Mouse (Mus musculus): ENCODE measurements at regions not wholly inside any gene's neighbourhood (a gene's known extent, or its start where the extent isn't known, plus 50 kb on each side); places are given as distances from the start of the nearest gene placed in this dataset.

DNA sequence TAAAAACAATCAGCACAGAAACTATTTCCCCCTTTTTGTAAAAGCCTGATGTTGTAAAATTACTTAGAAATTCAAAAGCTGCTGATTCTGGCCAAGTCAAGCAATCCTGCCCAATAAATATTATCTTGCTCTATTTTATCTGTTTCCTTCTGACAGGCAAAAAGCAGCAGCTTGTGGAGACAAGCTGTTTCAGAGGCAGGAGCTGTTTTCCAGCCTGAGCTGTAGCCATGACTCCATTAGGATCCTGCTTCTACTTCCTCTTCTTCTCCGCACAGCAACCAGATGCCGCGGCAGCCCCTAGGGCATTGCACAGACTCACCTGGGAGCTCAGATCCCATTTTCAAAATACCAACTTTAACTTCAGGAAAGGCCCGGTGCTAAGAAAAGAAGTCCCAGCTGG is 774.8 kb downstream of the Ryr2 start:
- 86% methylated on average over 4 of the region's 4 CpGs for WGBS
- H3K9ac ChIP-seq (replicated peaks; ENCODE audit: low read depth, low read length), result no peak overlapping the region
- H3K36me3 ChIP-seq (ENCODE audit: control insufficient read depth, insufficient read depth, low read length), result no peaks in the 10 kb centered on the region
- H3K4me3 ChIP-seq (ENCODE audit: low read depth, low read length), result no peak overlapping the region
- ATAC-seq (ENCODE audit: low read depth), result no peak
- no peak overlapping the region for H3K27ac ChIP-seq (ENCODE audit: low read depth, low read length)
- H3K27me3 ChIP-seq (ENCODE audit: control insufficient read depth, insufficient read depth, low read length), result no peaks in the 10 kb centered on the region
- no peak overlapping the region for H3K4me2 ChIP-seq (ENCODE audit: low read depth, low read length)
- H3K4me1 ChIP-seq (ENCODE audit: control insufficient read depth, insufficient read depth, low read length), result no peaks in the 10 kb centered on the region
- H3K9me3 ChIP-seq (ENCODE audit: control insufficient read depth, low read length), result no peaks in the 10 kb centered on the region

GRCm38 (mm10) chr13:11308716-11309115 is 798.0 kb downstream of the Ryr2 start:
- Histone ChIP-seq H3K27me3 (ENCODE audit: control insufficient read depth, insufficient read depth, low read length) (no peaks in the 10 kb centered on the region), H3K9ac (replicated peaks; ENCODE audit: low read depth, low read length) (no peak overlapping the region), H3K4me3 (ENCODE audit: low read depth, low read length) (no peak overlapping the region), H3K27ac (ENCODE audit: low read depth, low read length) (no peak overlapping the region), H3K4me2 (ENCODE audit: low read depth, low read length) (no peak overlapping the region), H3K9me3 (ENCODE audit: control insufficient read depth, low read length) (no peaks in the 10 kb centered on the region), H3K36me3 (ENCODE audit: control insufficient read depth, insufficient read depth, low read length) (no peaks in the 10 kb centered on the region), H3K4me1 (ENCODE audit: control insufficient read depth, insufficient read depth, low read length) (no peaks in the 10 kb centered on the region)
- ATAC-seq (ENCODE audit: low read depth), result no peak
- 65% methylated on average over 2 of the region's 2 CpGs for WGBS

- Histone ChIP-seq H3K4me3 (ENCODE audit: low read depth, low read length) (no peak overlapping the region), H3K27me3 (ENCODE audit: control insufficient read depth, insufficient read depth, low read length) (no peaks in the 10 kb centered on the region), H3K27ac (ENCODE audit: low read depth, low read length) (no peak overlapping the region), H3K9me3 (ENCODE audit: control insufficient read depth, low read length) (no peaks in the 10 kb centered on the region), H3K36me3 (ENCODE audit: control insufficient read depth, insufficient read depth, low read length) (no peaks in the 10 kb centered on the region), H3K9ac (replicated peaks; ENCODE audit: low read depth, low read length) (no peak overlapping the region), H3K4me2 (ENCODE audit: low read depth, low read length) (no peak overlapping the region), H3K4me1 (ENCODE audit: control insufficient read depth, insufficient read depth, low read length) (no peaks in the 10 kb centered on the region)
- WGBS, result 82% methylated on average over 2 of the region's 2 CpGs
- ATAC-seq (ENCODE audit: low read depth), result no peak
These were observed 811.3 kb downstream of the Ryr2 start for GRCm38 (mm10) chr13:11295493-11295892.

GRCm38 (mm10) chr13:11294689-11295088 is 812.1 kb downstream of the Ryr2 start:
- Histone ChIP-seq H3K36me3 (ENCODE audit: control insufficient read depth, insufficient read depth, low read length) (no peaks in the 10 kb centered on the region), H3K4me1 (ENCODE audit: control insufficient read depth, insufficient read depth, low read length) (no peaks in the 10 kb centered on the region), H3K9ac (replicated peaks; ENCODE audit: low read depth, low read length) (no peak overlapping the region), H3K27ac (ENCODE audit: low read depth, low read length) (no peak overlapping the region), H3K4me2 (ENCODE audit: low read depth, low read length) (no peak overlapping the region), H3K9me3 (ENCODE audit: control insufficient read depth, low read length) (no peaks in the 10 kb centered on the region), H3K27me3 (ENCODE audit: control insufficient read depth, insufficient read depth, low read length) (no peaks in the 10 kb centered on the region), H3K4me3 (ENCODE audit: low read depth, low read length) (no peak overlapping the region)
- ATAC-seq (ENCODE audit: low read depth), result no peak
- WGBS, result 86% methylated on average over 1 of the region's 1 CpGs

- H3K4me1 ChIP-seq (ENCODE audit: control insufficient read depth, insufficient read depth, low read length), result no peaks in the 10 kb centered on the region
- no peak overlapping the region for H3K9ac ChIP-seq (replicated peaks; ENCODE audit: low read depth, low read length)
- H3K4me2 ChIP-seq (ENCODE audit: low read depth, low read length), result no peak overlapping the region
- no peaks in the 10 kb centered on the region for H3K9me3 ChIP-seq (ENCODE audit: control insufficient read depth, low read length)
- H3K27me3 ChIP-seq (ENCODE audit: control insufficient read depth, insufficient read depth, low read length), result no peaks in the 10 kb centered on the region
- H3K36me3 ChIP-seq (ENCODE audit: control insufficient read depth, insufficient read depth, low read length), result no peaks in the 10 kb centered on the region
- ATAC-seq (ENCODE audit: low read depth), result no peak
- no peak overlapping the region for H3K27ac ChIP-seq (ENCODE audit: low read depth, low read length)
- H3K4me3 ChIP-seq (ENCODE audit: low read depth, low read length), result no peak overlapping the region
These were observed 813.0 kb downstream of the Ryr2 start for GRCm38 (mm10) chr13:11293750-11294149.

DNA sequence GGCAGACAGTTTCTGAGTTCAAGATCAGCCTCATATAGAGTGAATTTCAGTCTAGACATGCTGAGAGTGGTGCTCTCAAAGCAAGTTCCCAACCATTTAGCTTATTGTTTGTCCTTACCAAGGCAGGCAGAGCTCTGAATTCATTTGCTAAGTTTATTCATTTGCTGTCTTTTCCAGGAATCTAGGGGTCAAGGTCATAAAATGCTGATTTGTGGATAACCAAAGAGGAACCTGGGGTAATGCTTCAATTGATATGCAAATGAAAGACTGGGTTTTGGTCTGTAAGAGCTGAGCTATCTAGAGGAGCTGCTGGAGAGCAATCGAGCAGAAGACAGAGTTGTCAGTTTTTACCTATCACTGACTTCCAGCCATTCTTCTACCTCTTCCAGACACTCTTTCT is 832.8 kb downstream of the Ryr2 start:
- Histone ChIP-seq H3K4me2 (ENCODE audit: low read depth, low read length) (no peak overlapping the region), H3K27ac (ENCODE audit: low read depth, low read length) (no peak overlapping the region), H3K36me3 (ENCODE audit: control insufficient read depth, insufficient read depth, low read length) (no peaks in the 10 kb centered on the region), H3K9ac (replicated peaks; ENCODE audit: low read depth, low read length) (no peak overlapping the region), H3K9me3 (ENCODE audit: control insufficient read depth, low read length) (no peaks in the 10 kb centered on the region), H3K4me1 (ENCODE audit: control insufficient read depth, insufficient read depth, low read length) (no peaks in the 10 kb centered on the region), H3K4me3 (ENCODE audit: low read depth, low read length) (no peak overlapping the region), H3K27me3 (ENCODE audit: control insufficient read depth, insufficient read depth, low read length) (no peaks in the 10 kb centered on the region)
- ATAC-seq (ENCODE audit: low read depth), result no peak
- 11% methylated on average over 1 of the region's 1 CpGs for WGBS

GRCm38 (mm10) chr13:11268673-11269340 is 837.9 kb downstream of the Ryr2 start:
- H3K27ac ChIP-seq (ENCODE audit: low read depth, low read length), result no peak overlapping the region
- H3K9me3 ChIP-seq (ENCODE audit: control insufficient read depth, low read length), result no peaks in the 10 kb centered on the region
- H3K27me3 ChIP-seq (ENCODE audit: control insufficient read depth, insufficient read depth, low read length), result no peaks in the 10 kb centered on the region
- no peaks in the 10 kb centered on the region for H3K36me3 ChIP-seq (ENCODE audit: control insufficient read depth, insufficient read depth, low read length)
- 83% methylated on average over 5 of the region's 5 CpGs for WGBS
- H3K9ac ChIP-seq (replicated peaks; ENCODE audit: low read depth, low read length), result no peak overlapping the region
- H3K4me3 ChIP-seq (ENCODE audit: low read depth, low read length), result no peak overlapping the region
- ATAC-seq (ENCODE audit: low read depth), result no peak
- no peak overlapping the region for H3K4me2 ChIP-seq (ENCODE audit: low read depth, low read length)
- H3K4me1 ChIP-seq (ENCODE audit: control insufficient read depth, insufficient read depth, low read length), result no peaks in the 10 kb centered on the region

GRCm38 (mm10) chr13:11247541-11247940 is 859.2 kb downstream of the Ryr2 start:
- Histone ChIP-seq H3K9ac (replicated peaks; ENCODE audit: low read depth, low read length) (no peak overlapping the region), H3K4me3 (ENCODE audit: low read depth, low read length) (no peak overlapping the region), H3K4me2 (ENCODE audit: low read depth, low read length) (no peak overlapping the region), H3K36me3 (ENCODE audit: control insufficient read depth, insufficient read depth, low read length) (no peaks in the 10 kb centered on the region), H3K27ac (ENCODE audit: low read depth, low read length) (no peak overlapping the region), H3K27me3 (ENCODE audit: control insufficient read depth, insufficient read depth, low read length) (no peaks in the 10 kb centered on the region), H3K9me3 (ENCODE audit: control insufficient read depth, low read length) (no peaks in the 10 kb centered on the region), H3K4me1 (ENCODE audit: control insufficient read depth, insufficient read depth, low read length) (no peaks in the 10 kb centered on the region)
- no peak for ATAC-seq (ENCODE audit: low read depth)

DNA sequence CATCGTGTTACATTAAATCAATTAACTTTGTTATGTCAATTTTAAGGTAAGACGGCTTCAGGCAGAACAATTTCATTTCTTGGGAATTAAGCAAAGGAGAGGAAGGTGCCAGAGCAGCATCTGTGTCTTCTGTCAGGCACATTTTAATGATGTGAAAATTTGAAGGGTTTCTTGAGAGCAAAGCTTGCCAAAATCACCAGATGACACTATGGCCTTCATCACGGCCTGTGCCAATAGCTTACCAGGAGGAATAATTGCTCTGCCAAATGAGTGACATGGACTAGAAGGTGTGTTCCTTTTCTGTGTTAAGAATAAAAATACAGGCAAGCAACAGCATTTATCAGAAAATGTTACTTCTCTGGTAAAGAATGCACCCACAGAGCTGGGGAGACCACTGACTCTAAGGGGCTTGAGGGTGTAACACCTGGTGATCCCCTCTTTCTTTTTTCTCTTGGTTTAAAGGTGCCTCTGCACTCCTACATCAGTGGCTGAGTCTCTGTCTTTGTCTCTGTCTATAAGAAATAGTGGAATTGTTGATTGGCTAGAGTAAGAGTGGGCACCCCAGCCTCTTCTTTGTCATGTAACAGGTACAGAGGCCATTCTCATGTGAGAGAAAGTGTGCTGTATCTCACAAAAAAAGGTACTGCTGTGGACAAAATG is 856.2 kb upstream of the Chrm3 start:
- no peaks in the 10 kb centered on the region for H3K9me3 ChIP-seq (ENCODE audit: control insufficient read depth, low read length)
- H3K9ac ChIP-seq (replicated peaks; ENCODE audit: low read depth, low read length), result no peak overlapping the region
- H3K27me3 ChIP-seq (ENCODE audit: control insufficient read depth, insufficient read depth, low read length), result no peaks in the 10 kb centered on the region
- 79% methylated on average over 3 of the region's 3 CpGs for WGBS
- H3K27ac ChIP-seq (ENCODE audit: low read depth, low read length), result no peak overlapping the region
- H3K4me3 ChIP-seq (ENCODE audit: low read depth, low read length), result no peak overlapping the region
- no peak overlapping the region for H3K4me2 ChIP-seq (ENCODE audit: low read depth, low read length)
- ATAC-seq (ENCODE audit: low read depth), result no peak
- no peaks in the 10 kb centered on the region for H3K36me3 ChIP-seq (ENCODE audit: control insufficient read depth, insufficient read depth, low read length)
- H3K4me1 ChIP-seq (ENCODE audit: control insufficient read depth, insufficient read depth, low read length), result no peaks in the 10 kb centered on the region

Measured in neural tube, embryonic 14.5 days (tissue).